Mouse (Mus musculus): ENCODE measurements around the gene Ywhab. TPM values are rescaled to one million over a fixed set of nuclear protein-coding genes. Genes with fewer than 3 reads are reported as not detected.

The Ywhab gene
- polyA plus RNA-seq, 1 experiment: 118 TPM

GRCm38 (mm10) chr2:163974056-163974455 lies 20.7 kb upstream of the Ywhab start:
- no peak overlapping the region for H3K4me2 ChIP-seq (ENCODE audit: low read depth)
- H3K36me3 ChIP-seq (ENCODE audit: control insufficient read depth, insufficient read depth): no peaks in the 10 kb centered on the region
- H3ac ChIP-seq (ENCODE audit: control insufficient read depth, insufficient read length): no peak overlapping the region
- no peaks in the 10 kb centered on the region for H3K79me2 ChIP-seq (ENCODE audit: control insufficient read depth, insufficient read depth)
- TF ChIP-seq SRF (IDR thresholded peaks at IDR 0.05; ENCODE audit: control insufficient read depth, insufficient read length, low read depth) (no peak), POLR2A (IDR thresholded peaks at IDR 0.05; ENCODE audit: insufficient read length, low read depth) (no peak), POLR2AphosphoS2 (IDR thresholded peaks at IDR 0.05; ENCODE audit: insufficient read length, low read depth) (no peak), USF1 (IDR thresholded peaks at IDR 0.05; ENCODE audit: low read depth) (no peak), MYOD1 (IDR thresholded peaks at IDR 0.05; ENCODE audit: control insufficient read depth in 1 of 3, insufficient read length in 2 of 3, low read depth in 2 of 3) (no peak), REST (IDR thresholded peaks at IDR 0.05; ENCODE audit: insufficient read depth, insufficient read length) (no peak), MYOG (IDR thresholded peaks at IDR 0.05; ENCODE audit: control insufficient read depth in 1 of 3, insufficient read depth in 1 of 3, insufficient read length in 2 of 3, low read depth in 2 of 3) (no peak), TCF3 (IDR thresholded peaks at IDR 0.05; ENCODE audit: insufficient read length, low read depth) (no peak), TCF12 (IDR thresholded peaks at IDR 0.05; ENCODE audit: insufficient read depth, poor library complexity, severe bottlenecking) (no peak), E2F4 (IDR thresholded peaks at IDR 0.05; ENCODE audit: insufficient read depth) (no peak), CEBPB (IDR thresholded peaks at IDR 0.05; ENCODE audit: insufficient read depth, poor library complexity, severe bottlenecking) (no peak), MAX (IDR thresholded peaks at IDR 0.05; ENCODE audit: low read depth) (no peak)
- no peak overlapping the region for H3K4me3 ChIP-seq
- peaks cover 5% of the 10 kb centered on the region for H3K27me3 ChIP-seq (ENCODE audit: control insufficient read depth, insufficient read depth, insufficient read length)

DNA sequence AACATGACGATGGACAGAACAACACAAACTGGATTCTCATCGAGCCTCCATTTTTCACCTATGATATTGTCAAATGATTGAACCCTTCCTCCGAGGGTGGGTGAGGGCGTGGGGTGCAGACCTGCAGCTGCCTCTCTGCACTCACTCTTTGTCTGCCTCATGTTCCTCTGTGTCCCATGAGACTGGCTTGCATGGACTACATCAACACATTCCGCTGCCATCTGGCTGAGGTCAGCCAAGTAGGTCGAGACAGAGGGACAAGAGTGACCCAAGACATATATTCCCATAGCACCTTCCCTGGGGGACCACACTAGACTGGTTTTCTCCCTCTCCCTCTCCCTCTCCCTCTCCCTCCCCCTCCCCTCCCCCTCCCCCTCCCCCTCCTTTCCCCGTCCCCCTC lies 18.3 kb upstream of the Ywhab start:
- Histone ChIP-seq H3K4me3 (no peak overlapping the region), H3K4me2 (ENCODE audit: low read depth) (no peak overlapping the region), H3K79me2 (ENCODE audit: control insufficient read depth, insufficient read depth) (no peaks in the 10 kb centered on the region), H3ac (ENCODE audit: control insufficient read depth, insufficient read length) (no peak overlapping the region), H3K36me3 (ENCODE audit: control insufficient read depth, insufficient read depth) (no peaks in the 10 kb centered on the region), H3K27me3 (ENCODE audit: control insufficient read depth, insufficient read depth, insufficient read length) (peaks cover 2% of the 10 kb centered on the region)
- TF ChIP-seq TCF12 (IDR thresholded peaks at IDR 0.05; ENCODE audit: insufficient read depth, poor library complexity, severe bottlenecking): no peak
- no peak for TF ChIP-seq MYOD1 (IDR thresholded peaks at IDR 0.05; ENCODE audit: control insufficient read depth in 1 of 3, insufficient read length in 2 of 3, low read depth in 2 of 3)
- no peak for TF ChIP-seq E2F4 (IDR thresholded peaks at IDR 0.05; ENCODE audit: insufficient read depth)
- TF ChIP-seq POLR2A (IDR thresholded peaks at IDR 0.05; ENCODE audit: insufficient read length, low read depth): no peak
- no peak for TF ChIP-seq REST (IDR thresholded peaks at IDR 0.05; ENCODE audit: insufficient read depth, insufficient read length)
- no peak for TF ChIP-seq TCF3 (IDR thresholded peaks at IDR 0.05; ENCODE audit: insufficient read length, low read depth)
- no peak for TF ChIP-seq POLR2AphosphoS2 (IDR thresholded peaks at IDR 0.05; ENCODE audit: insufficient read length, low read depth)
- TF ChIP-seq MYOG (IDR thresholded peaks at IDR 0.05; ENCODE audit: control insufficient read depth in 1 of 3, insufficient read depth in 1 of 3, insufficient read length in 2 of 3, low read depth in 2 of 3): no peak
- no peak for TF ChIP-seq USF1 (IDR thresholded peaks at IDR 0.05; ENCODE audit: low read depth)
- TF ChIP-seq CEBPB (IDR thresholded peaks at IDR 0.05; ENCODE audit: insufficient read depth, poor library complexity, severe bottlenecking): no peak
- TF ChIP-seq MAX (IDR thresholded peaks at IDR 0.05; ENCODE audit: low read depth): no peak

DNA sequence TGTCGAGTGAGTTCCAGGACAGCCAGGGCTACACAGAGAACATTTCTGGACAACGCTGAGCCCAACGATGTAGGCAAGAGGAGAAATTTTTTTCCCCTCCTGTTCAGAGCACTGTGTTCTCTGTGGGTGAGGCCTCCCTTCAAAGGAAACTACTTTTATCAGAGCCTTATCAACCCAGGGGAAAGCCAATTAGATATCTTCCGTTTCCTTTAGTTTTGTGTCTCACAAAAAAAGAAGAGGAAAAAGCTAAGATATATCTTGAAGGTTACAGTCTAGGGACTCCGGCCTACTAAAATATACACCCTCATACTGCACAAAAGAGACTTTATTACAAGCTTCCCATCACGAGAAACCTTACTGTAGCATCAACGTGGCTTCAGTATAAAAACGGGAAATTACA lies 7.5 kb upstream of the Ywhab start:
- Histone ChIP-seq H3K79me2 (ENCODE audit: control insufficient read depth, insufficient read depth) (no peaks in the 10 kb centered on the region), H3ac (ENCODE audit: control insufficient read depth, insufficient read length) (no peak overlapping the region), H3K36me3 (ENCODE audit: control insufficient read depth, insufficient read depth) (no peaks in the 10 kb centered on the region), H3K4me3 (no peak overlapping the region), H3K4me2 (ENCODE audit: low read depth) (no peak overlapping the region), H3K27me3 (ENCODE audit: control insufficient read depth, insufficient read depth, insufficient read length) (peaks cover 15% of the 10 kb centered on the region)
- no peak for TF ChIP-seq TCF3 (IDR thresholded peaks at IDR 0.05; ENCODE audit: insufficient read length, low read depth)
- no peak for TF ChIP-seq USF1 (IDR thresholded peaks at IDR 0.05; ENCODE audit: low read depth)
- TF ChIP-seq E2F4 (IDR thresholded peaks at IDR 0.05; ENCODE audit: insufficient read depth): no peak
- TF ChIP-seq REST (IDR thresholded peaks at IDR 0.05; ENCODE audit: insufficient read depth, insufficient read length): no peak
- no peak for TF ChIP-seq MYOG (IDR thresholded peaks at IDR 0.05; ENCODE audit: control insufficient read depth in 1 of 3, insufficient read depth in 1 of 3, insufficient read length in 2 of 3, low read depth in 2 of 3)
- no peak for TF ChIP-seq POLR2A (IDR thresholded peaks at IDR 0.05; ENCODE audit: insufficient read length, low read depth)
- no peak for TF ChIP-seq SRF (IDR thresholded peaks at IDR 0.05; ENCODE audit: control insufficient read depth, insufficient read length, low read depth)
- TF ChIP-seq MYOD1 (IDR thresholded peaks at IDR 0.05; ENCODE audit: control insufficient read depth in 1 of 3, insufficient read length in 2 of 3, low read depth in 2 of 3): no peak
- TF ChIP-seq MAX (IDR thresholded peaks at IDR 0.05; ENCODE audit: low read depth): no peak

DNA sequence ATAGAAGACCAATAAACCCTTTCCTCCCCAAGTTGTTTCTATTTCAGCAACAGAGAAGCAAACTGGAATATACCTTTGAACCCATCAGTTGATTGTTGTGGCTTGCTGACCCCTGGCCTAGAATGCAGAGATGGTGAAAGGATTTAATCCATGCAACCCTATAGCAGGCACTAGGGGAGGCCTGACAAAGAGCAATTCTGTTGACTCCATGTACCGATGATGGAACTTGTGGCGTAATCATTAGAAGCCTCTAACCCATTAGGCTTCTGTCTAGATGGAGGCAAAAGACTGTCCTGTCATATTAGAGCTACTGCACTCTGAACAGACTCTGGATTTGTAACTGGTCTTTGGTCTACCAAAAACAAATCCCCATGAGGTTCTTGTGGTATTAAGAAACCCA lies 1.9 kb upstream of the Ywhab start:
- H3K79me2 ChIP-seq (ENCODE audit: control insufficient read depth, insufficient read depth): peaks cover 24% of the 10 kb centered on the region
- H3K4me2 ChIP-seq (ENCODE audit: low read depth): no peak overlapping the region
- H3ac ChIP-seq (ENCODE audit: control insufficient read depth, insufficient read length): no peak overlapping the region
- peaks cover 15% of the 10 kb centered on the region for H3K27me3 ChIP-seq (ENCODE audit: control insufficient read depth, insufficient read depth, insufficient read length)
- H3K36me3 ChIP-seq (ENCODE audit: control insufficient read depth, insufficient read depth): no peaks in the 10 kb centered on the region
- no peak overlapping the region for H3K4me3 ChIP-seq
- TF ChIP-seq POLR2A (IDR thresholded peaks at IDR 0.05; ENCODE audit: insufficient read length, low read depth): no peak
- TF ChIP-seq TCF3 (IDR thresholded peaks at IDR 0.05; ENCODE audit: insufficient read length, low read depth): no peak
- TF ChIP-seq TCF12 (IDR thresholded peaks at IDR 0.05; ENCODE audit: insufficient read depth, poor library complexity, severe bottlenecking): no peak
- TF ChIP-seq POLR2AphosphoS2 (IDR thresholded peaks at IDR 0.05; ENCODE audit: insufficient read length, low read depth): no peak
- TF ChIP-seq MYOD1 (IDR thresholded peaks at IDR 0.05; ENCODE audit: control insufficient read depth in 1 of 3, insufficient read length in 2 of 3, low read depth in 2 of 3): no peak
- TF ChIP-seq SRF (IDR thresholded peaks at IDR 0.05; ENCODE audit: control insufficient read depth, insufficient read length, low read depth): no peak
- no peak for TF ChIP-seq CEBPB (IDR thresholded peaks at IDR 0.05; ENCODE audit: insufficient read depth, poor library complexity, severe bottlenecking)
- no peak for TF ChIP-seq USF1 (IDR thresholded peaks at IDR 0.05; ENCODE audit: low read depth)
- no peak for TF ChIP-seq REST (IDR thresholded peaks at IDR 0.05; ENCODE audit: insufficient read depth, insufficient read length)
- no peak for TF ChIP-seq MAX (IDR thresholded peaks at IDR 0.05; ENCODE audit: low read depth)
- TF ChIP-seq MYOG (IDR thresholded peaks at IDR 0.05; ENCODE audit: control insufficient read depth in 1 of 3, insufficient read depth in 1 of 3, insufficient read length in 2 of 3, low read depth in 2 of 3): no peak
- TF ChIP-seq E2F4 (IDR thresholded peaks at IDR 0.05; ENCODE audit: insufficient read depth): no peak

All from myocyte (in vitro differentiated cells).